Mouse (Mus musculus) hematopoietic stem cell, adult 5-6 weeks (primary cell): Measurements from ENCODE around the gene Hook2. TPM values are rescaled to one million over a fixed set of nuclear protein-coding genes. Genes with fewer than 3 reads are reported as not detected.

Experiments
- ATAC-seq, 2 experiments: fragments of 125-278 bp in 1 of 2; replicated peaks in 1 of 2; 2 replicates each; pipeline ENCODE4 v1.8.0; 2016 to 2017; ENCODE audit warnings: inconsistent platforms in 2 of 2, mild to moderate bottlenecking in 2 of 2, moderate number of reproducible peaks in 2 of 2, low read depth in 1 of 2, moderate TSS enrichment in 1 of 2; ENCODE audit not compliant: low FRiP score in 2 of 2, poor library complexity in 2 of 2, severe bottlenecking in 2 of 2, insufficient read depth in 1 of 2, low TSS enrichment in 1 of 2
- total RNA-seq: library from RNA; stranded (forward); fragments of 172-1452, 232-1000 nt; gene quantifications from 2 replicates; pipeline ENCODE4 v1.2.3, GENCODE M21; 2017

The Hook2 gene
- total RNA-seq, 1 experiment from 2014 or later: 17.9 TPM

GRCm38 (mm10) chr8:84981644-84982498 is 8.5 kb upstream of the Hook2 start:
- ATAC-seq: no peak

GRCm38 (mm10) chr8:84982499-84983011 is 7.8 kb upstream of the Hook2 start:
- ATAC-seq: no peak

- no peak for ATAC-seq
Observed at GRCm38 (mm10) chr8:84984294-84985048, 5.9 kb upstream of the Hook2 start.

GRCm38 (mm10) chr8:84985049-84985683 is 5.2 kb upstream of the Hook2 start:
- no peak for ATAC-seq

GRCm38 (mm10) chr8:84985684-84986378 is 4.6 kb upstream of the Hook2 start:
- peak; percentile 60 to 63 for ATAC-seq

GRCm38 (mm10) chr8:84986379-84986945 is 3.9 kb upstream of the Hook2 start:
- peak in 1 of 2 experiments; percentile 8; a peak in 2 of 4 replicates for ATAC-seq

GRCm38 (mm10) chr8:84987388-84987787 is 3.0 kb upstream of the Hook2 start:
- ATAC-seq: no peak

GRCm38 (mm10) chr8:84987903-84988302 is 2.5 kb upstream of the Hook2 start:
- ATAC-seq: no peak

- no peak for ATAC-seq
Observed at GRCm38 (mm10) chr8:84989311-84989731, 1.1 kb upstream of the Hook2 start.

- peak; percentile 43 to 51; a peak in 3 of 4 replicates for ATAC-seq
Observed at GRCm38 (mm10) chr8:84989810-84990209, 593 bp upstream of the Hook2 start.

GRCm38 (mm10) chr8:84990836-84991235 is 433 bp downstream of the Hook2 start:
- ATAC-seq: peak in 1 of 2 experiments; percentile 8; a peak in 1 of 4 replicates

GRCm38 (mm10) chr8:84994375-84994774 is 4.0 kb downstream of the Hook2 start:
- no peak for ATAC-seq

GRCm38 (mm10) chr8:84995680-84996079 is 5.3 kb downstream of the Hook2 start:
- ATAC-seq: no peak

- ATAC-seq: no peak
Observed at GRCm38 (mm10) chr8:84996978-84997377, 6.6 kb downstream of the Hook2 start.

- ATAC-seq: peak; percentile 96 to 99
Observed at GRCm38 (mm10) chr8:84997649-84998295, 7.4 kb downstream of the Hook2 start.

- ATAC-seq: 0 out of 4 replicates have a peak, but pooled peaks of 1 of the 2 experiments have one; percentile 16
Observed at GRCm38 (mm10) chr8:85007686-85008085, 17.3 kb downstream of the Hook2 start.
